Mouse (Mus musculus) limb, embryonic 14.5 days (tissue): Measurements from ENCODE around the gene Txnip. TPM values are rescaled to one million over a fixed set of nuclear protein-coding genes. Genes with fewer than 3 reads are reported as not detected.

ENCODE experiments used
- ATAC-seq: fragments of 200-750 bp; cut with Nextera tagmentation; 2 replicates; pipeline ENCODE4 v1.8.0; 2017; ENCODE audit warnings: low read depth, moderate number of reproducible peaks, moderate TSS enrichment; ENCODE audit not compliant: low FRiP score
- DNase-seq: peaks from one replicate; pipeline ENCODE4 v3.0.0-alpha.2; 2015; ENCODE audit warnings: low spot score
- H3K27ac ChIP-seq: fragments of 300-500 bp; sonication (generic); replicated peaks from 2 replicates; pipeline ENCODE4 v1.5.1; 2014; ENCODE audit warnings: low read depth, mild to moderate bottlenecking, low read length, moderate library complexity, mixed read lengths
- H3K27me3 ChIP-seq: fragments of 300-500 bp; sonication (generic); 2 replicates; pipeline ENCODE4 v1.6.1; 2014; ENCODE audit warnings: low read length, mixed read lengths; ENCODE audit not compliant: control insufficient read depth, insufficient read depth
- H3K36me3 ChIP-seq: fragments of 300-500 bp; sonication (generic); 2 replicates; pipeline ENCODE4 v1.6.1; 2014; ENCODE audit warnings: mild to moderate bottlenecking, low read length, moderate library complexity, mixed read lengths; ENCODE audit not compliant: control insufficient read depth, insufficient read depth
- H3K4me1 ChIP-seq: fragments of 300-500 bp; sonication (generic); 2 replicates; pipeline ENCODE4 v1.6.1; 2014; ENCODE audit warnings: antibody characterized with exemption, low read length, mixed read lengths; ENCODE audit not compliant: control insufficient read depth, insufficient read depth
- H3K4me2 ChIP-seq: fragments of 300-500 bp; sonication (generic); replicated peaks from 2 replicates; pipeline ENCODE4 v1.6.1; 2014; ENCODE audit warnings: low read depth, mild to moderate bottlenecking, low read length, moderate library complexity; ENCODE audit not compliant: severe bottlenecking
- H3K4me3 ChIP-seq: fragments of 300-500 bp; sonication (generic); replicated peaks from 2 replicates; pipeline ENCODE4 v1.5.1; 2014; ENCODE audit warnings: low read length
- H3K9ac ChIP-seq: fragments of 300-500 bp; sonication (generic); 2 replicates; pipeline ENCODE4 v1.6.1; 2014; ENCODE audit warnings: mild to moderate bottlenecking, low read depth, low read length, moderate library complexity; ENCODE audit not compliant: severe bottlenecking
- H3K9me3 ChIP-seq: fragments of 300-500 bp; sonication (generic); 2 replicates; pipeline ENCODE4 v1.6.1; 2016; ENCODE audit warnings: low read length; ENCODE audit not compliant: control insufficient read depth
- POLR2A ChIP-seq: fragments of 200-500 bp; IDR thresholded peaks from 2 replicates; pipeline ENCODE4 v1.8.0; 2012; ENCODE audit warnings: inconsistent platforms, mild to moderate bottlenecking, moderate library complexity, borderline replicate concordance; ENCODE audit not compliant: insufficient read depth, insufficient read length; ENCODE audit errors: extremely low read depth
- WGBS: fragments of 180-500 bp; shearing (Covaris S2); extraction: QIAGEN DNeasy Blood & Tissue Kit; methylation state at CpG from one replicate; pipeline ENCODE4 v1.1.7; 2014; 5-methylcytosine and 5-hydroxymethylcytosine counted together
- polyA plus RNA-seq, 2 experiments: library from polyadenylated mRNA; depleted of rRNA in 1 of 2; stranded (reverse) in 1 of 2; unstranded in 1 of 2; fragments of >200 nt; fragmentation: Nextera tagmentation in 1 of 2; extraction: Ambion mirVana in 1 of 2; gene quantifications; 2 replicates each; pipeline versions ENCODE4 v1.2.1 to v1.2.3; 2012 to 2014

Gene Txnip
- polyA plus RNA-seq, 2 experiments: 167 to 211 TPM

- Histone ChIP-seq H3K9ac (peak overlapping the region; percentile 89), H3K9me3 (no peaks in the 10 kb centered on the region), H3K4me2 (peak overlapping the region; percentile 79), H3K36me3 (peaks cover 25% of the 10 kb centered on the region), H3K4me3 (peak overlapping the region; percentile 60), H3K4me1 (peaks cover 44% of the 10 kb centered on the region), H3K27me3 (no peaks in the 10 kb centered on the region), H3K27ac (no peak overlapping the region)
- DNase-seq (no peak), ATAC-seq (no peak)
- 88% methylated on average over 23 of the region's 23 CpGs for WGBS
- no peak for TF ChIP-seq POLR2A
These were observed 2.4 kb downstream of the Txnip start for GRCm38 (mm10) chr3:96559911-96560850.

GRCm38 (mm10) chr3:96560881-96561668 is 3.3 kb downstream of the Txnip start:
- no peak overlapping the region for H3K9ac ChIP-seq
- H3K4me1 ChIP-seq: peaks cover 37% of the 10 kb centered on the region
- no peaks in the 10 kb centered on the region for H3K9me3 ChIP-seq
- ATAC-seq (no peak), DNase-seq (no peak)
- H3K4me2 ChIP-seq: peak overlapping the region; percentile 79
- peaks cover 25% of the 10 kb centered on the region for H3K36me3 ChIP-seq
- WGBS: 75% methylated on average over 9 of the region's 9 CpGs
- peak overlapping the region; percentile 60 for H3K4me3 ChIP-seq
- TF ChIP-seq POLR2A: no peak
- H3K27ac ChIP-seq: 0 out of 2 replicates have a peak overlapping the region, but pooled peaks have one; percentile 38
- H3K27me3 ChIP-seq: no peaks in the 10 kb centered on the region

- WGBS: 60% methylated on average over 10 of the region's 10 CpGs
- no peak for ATAC-seq
- H3K27ac ChIP-seq: no peak overlapping the region
These were observed 4.4 kb downstream of the Txnip start for GRCm38 (mm10) chr3:96561946-96562681.

GRCm38 (mm10) chr3:96563267-96563666 is 5.5 kb downstream of the Txnip start:
- no peak for TF ChIP-seq POLR2A
- peaks cover 28% of the 10 kb centered on the region for H3K4me1 ChIP-seq
- H3K4me3 ChIP-seq: no peak overlapping the region
- H3K27me3 ChIP-seq: no peaks in the 10 kb centered on the region
- H3K9ac ChIP-seq: no peak overlapping the region
- H3K27ac ChIP-seq: no peak overlapping the region
- DNase-seq: no peak
- H3K9me3 ChIP-seq: no peaks in the 10 kb centered on the region
- H3K36me3 ChIP-seq: peaks cover 25% of the 10 kb centered on the region
- 92% methylated on average over 8 of the region's 8 CpGs for WGBS
- no peak overlapping the region for H3K4me2 ChIP-seq
- no peak for ATAC-seq

More at GRCm38 (mm10) chr3:96561946-96562681, 4.4 kb downstream of the Txnip start:
- Histone ChIP-seq H3K27me3 (no peaks in the 10 kb centered on the region), H3K9me3 (no peaks in the 10 kb centered on the region), H3K36me3 (peaks cover 25% of the 10 kb centered on the region), H3K4me2 (no peak overlapping the region), H3K9ac (no peak overlapping the region), H3K4me1 (peaks cover 29% of the 10 kb centered on the region), H3K4me3 (no peak overlapping the region)
- no peak for TF ChIP-seq POLR2A
- no peak for DNase-seq
